22 mouse cellular contexts compared by ENCODE assay signal in genomic region chr9:47081407-47081806, GRCm38 (mm10).
DNase-seq lines count a peak whose midpoint lies in the region; TF ChIP-seq lines count a peak whose summit lies in the region.
"Had no signal": no experiment of that assay in that cellular context is flagged by ENCODE, and none has a peak within 500 bp of the region (broad histone marks: within the 10 kb centered on the region; RNA-seq: fewer than 3 reads in every experiment).

No protein-coding gene starts in this region.

- TF ChIP-seq CTCF in layer of hippocampus, adult 2 months (conservative IDR thresholded peaks at IDR 0.05), result 0 out of 2 replicates have a peak, but pooled peaks have one; percentile 8

- no peak overlapping the region for H3K27ac ChIP-seq in layer of hippocampus, adult 2 months
- H3K27ac ChIP-seq in ES-E14 (ENCODE audit: insufficient read depth, low read depth, low read length, poor library complexity, severe bottlenecking), result no peak overlapping the region
- H3K27ac ChIP-seq: embryonic facial prominence, embryonic 13.5 days; embryonic facial prominence, embryonic 15.5 days; forebrain, embryonic 10.5 days; forebrain, embryonic 12.5 days had no signal

- H3K36me3 ChIP-seq in ES-E14 (ENCODE audit: control insufficient read depth, insufficient read depth, low read length, poor library complexity, severe bottlenecking), result no peaks in the 10 kb centered on the region
- H3K36me3 ChIP-seq: embryonic facial prominence, embryonic 13.5 days; embryonic facial prominence, embryonic 15.5 days; forebrain, embryonic 10.5 days; forebrain, embryonic 12.5 days had no signal

- H3K9ac ChIP-seq in ES-E14 (ENCODE audit: insufficient read depth, low read depth, low read length, poor library complexity, severe bottlenecking), result no peak overlapping the region
- H3K9ac ChIP-seq: embryonic facial prominence, embryonic 13.5 days; embryonic facial prominence, embryonic 15.5 days; forebrain, embryonic 12.5 days had no signal

- H3K4me3 ChIP-seq in layer of hippocampus, adult 2 months, result no peak overlapping the region
- no peak overlapping the region for H3K4me3 ChIP-seq in ES-E14 (ENCODE audit: insufficient read depth in 1 of 2, low read depth in 1 of 2, low read length in 2 of 2, poor library complexity in 1 of 2, severe bottlenecking in 1 of 2)
- H3K4me3 ChIP-seq: embryonic facial prominence, embryonic 13.5 days; embryonic facial prominence, embryonic 15.5 days; erythroblast, embryonic 14.5 days; forebrain, embryonic 10.5 days; forebrain, embryonic 12.5 days had no signal

- intact Hi-C loops in gastrocnemius, postnatal 14 days (cut with DNase I; ENCODE audit: low total_unique reads), result no loop called here

- no peaks in the 10 kb centered on the region for H3K9me3 ChIP-seq in ES-E14 (ENCODE audit: control insufficient read depth, insufficient read depth, low read depth, low read length)
- H3K9me3 ChIP-seq: embryonic facial prominence, embryonic 15.5 days; forebrain, embryonic 12.5 days had no signal

- no peak for DNase-seq in layer of hippocampus, adult 2 months (ENCODE audit: low spot score in 2 of 2)
- DNase-seq in layer of hippocampus, adult 11-12 months (ENCODE audit: low spot score), result no peak
- DNase-seq in ES-E14 (ENCODE audit: low read depth, low spot score) (peak; percentile 6), ZHBTc4 (ENCODE audit: low read depth, low spot score) (peak; percentile 58)
- DNase-seq in gastrocnemius, postnatal 14 days, result no peak
- DNase-seq in heart, adult 8-10 months (ENCODE audit: low spot score), result no peak
- DNase-seq: adrenal gland, adult 2 months; adrenal gland, postnatal 10 days; adrenal gland, postnatal 25 days; B cell, adult 2 months; cerebellum, adult 11 months; cerebellum, adult 18-20 months; cerebellum, adult 8-10 months; cerebellum, adult 9-11 months; cerebellum, postnatal 14 days; cerebellum, postnatal 36 days; embryo, embryonic 11 days had no signal

- in situ Hi-C loops in ES-E14 (cut with MboI; ENCODE audit: low sequenced_read_pairs in 2 of 2, unreplicated experiment in 2 of 2), result no loop called here

- H3K4me1 ChIP-seq in ES-E14 (ENCODE audit: control insufficient read depth in 2 of 2, insufficient read depth in 2 of 2, low read length in 2 of 2, poor library complexity in 1 of 2), result no peaks in the 10 kb centered on the region
- H3K4me1 ChIP-seq: embryonic facial prominence, embryonic 15.5 days had no signal

TF ChIP-seq in ES-E14, 5 proteins besides CTCF, POLR2A, EP300 and RAD21:
- TF ChIP-seq HCFC1 (IDR thresholded peaks at IDR 0.05; ENCODE audit: borderline replicate concordance, insufficient read depth, low read length) (no peak), ZC3H11A (IDR thresholded peaks at IDR 0.05; ENCODE audit: borderline replicate concordance, low read depth, low read length) (no peak), MAFK (IDR thresholded peaks at IDR 0.05; ENCODE audit: insufficient read depth, low read depth, low read length) (no peak), ZNF384 (IDR thresholded peaks at IDR 0.05; ENCODE audit: low read depth, low read length) (no peak), CHD2 (IDR thresholded peaks at IDR 0.05; ENCODE audit: low read depth, low read length) (no peak)

Comparison
In these comparisons a context has a peak if more than half of its experiments do, and no peak if none do; other contexts are left out.
1. DNase-seq: peak in ES-E14 (single experiment) and ZHBTc4 (single experiment); none in layer of hippocampus, adult 2 months (0 of 2), layer of hippocampus, adult 11-12 months (single experiment), gastrocnemius, postnatal 14 days (single experiment) and heart, adult 8-10 months (single experiment).